Mouse (Mus musculus) kidney, adult 9 months (tissue): ENCODE measurements at regions not wholly inside any gene's neighbourhood (a gene's known extent, or its start where the extent isn't known, plus 50 kb on each side); places are given as distances from the start of the nearest gene placed in this dataset.

Experiments used
- DNase-seq: peaks from one replicate; pipeline ENCODE4 v3.0.0; 2022

- no peak for DNase-seq
Observed at GRCm38 (mm10) chr1:120667776-120668175, 65.6 kb downstream of the En1 start.

GRCm38 (mm10) chr1:120683532-120684245 lies 81.5 kb downstream of the En1 start:
- no peak for DNase-seq

GRCm38 (mm10) chr1:120685650-120686244 lies 83.5 kb downstream of the En1 start:
- DNase-seq: peak; percentile 8

- no peak for DNase-seq
Observed at GRCm38 (mm10) chr1:120691571-120691970, 89.4 kb downstream of the En1 start.

- DNase-seq: no peak
Observed at GRCm38 (mm10) chr1:120698189-120698588, 96.0 kb downstream of the En1 start.

GRCm38 (mm10) chr1:120704201-120704600 lies 102.0 kb downstream of the En1 start:
- no peak for DNase-seq

GRCm38 (mm10) chr1:120706011-120706410 lies 103.8 kb downstream of the En1 start:
- no peak for DNase-seq

GRCm38 (mm10) chr1:120708511-120708910 lies 106.3 kb downstream of the En1 start:
- DNase-seq: no peak

GRCm38 (mm10) chr1:120715105-120715877 lies 113.1 kb downstream of the En1 start:
- no peak for DNase-seq

GRCm38 (mm10) chr1:120726777-120727176 lies 124.6 kb downstream of the En1 start:
- DNase-seq: no peak

- no peak for DNase-seq
Observed at GRCm38 (mm10) chr1:120727427-120727826, 125.2 kb downstream of the En1 start.

- no peak for DNase-seq
Observed at GRCm38 (mm10) chr1:120732003-120732402, 129.8 kb downstream of the En1 start.

GRCm38 (mm10) chr1:120733683-120734082 lies 131.5 kb downstream of the En1 start:
- DNase-seq: no peak

GRCm38 (mm10) chr1:120734846-120735245 lies 132.6 kb downstream of the En1 start:
- DNase-seq: no peak

- no peak for DNase-seq
Observed at GRCm38 (mm10) chr1:120739499-120739898, 137.3 kb downstream of the En1 start.

GRCm38 (mm10) chr1:120741091-120741740 lies 139.0 kb downstream of the En1 start:
- DNase-seq: no peak

GRCm38 (mm10) chr1:120748963-120749362 lies 146.7 kb downstream of the En1 start:
- no peak for DNase-seq

- DNase-seq: no peak
Observed at GRCm38 (mm10) chr1:120753406-120753805, 151.2 kb downstream of the En1 start.

GRCm38 (mm10) chr1:120754337-120754736 lies 152.1 kb downstream of the En1 start:
- DNase-seq: no peak

- no peak for DNase-seq
Observed at GRCm38 (mm10) chr1:120757283-120757821, 155.1 kb downstream of the En1 start.

- DNase-seq: no peak
Observed at GRCm38 (mm10) chr1:120758172-120758571, 156.0 kb downstream of the En1 start.

- no peak for DNase-seq
Observed at GRCm38 (mm10) chr1:120758762-120759161, 156.5 kb downstream of the En1 start.

GRCm38 (mm10) chr1:120759380-120759779 lies 157.2 kb downstream of the En1 start:
- no peak for DNase-seq
